Mouse (Mus musculus) ES-E14 (cell line): ENCODE results near the gene Prkag2.

ENCODE experiments used
- CHD2 ChIP-seq: IDR thresholded peaks from 2 replicates; pipeline ENCODE4 v1.6.1; 2014; ENCODE audit warnings: mild to moderate bottlenecking, low read depth, low read length, inconsistent platforms
- MAFK ChIP-seq: IDR thresholded peaks from 2 replicates; pipeline ENCODE4 v1.6.1; 2014; ENCODE audit warnings: mild to moderate bottlenecking, low read depth, low read length, inconsistent platforms; ENCODE audit not compliant: insufficient read depth
- ZNF384 ChIP-seq: IDR thresholded peaks from 2 replicates; pipeline ENCODE4 v1.6.1; 2012; ENCODE audit warnings: low read depth, low read length, inconsistent platforms

- TF ChIP-seq CHD2 (no peak), MAFK (no peak), ZNF384 (no peak)
Measured at GRCm38 (mm10) chr5:25080994-25081393, 19.4 kb downstream of the Prkag2 start.
